Mouse (Mus musculus) liver, adult 2 months (tissue): Measurements from ENCODE around the gene Iqgap2.

Source experiments
- CTCF ChIP-seq: fragments of 200-500 bp; IDR thresholded peaks from 2 replicates; pipeline ENCODE4 v1.5.1; 2011; ENCODE audit warnings: low read depth, low read length, control low read depth
- POLR2A ChIP-seq: fragments of 200-500 bp; IDR thresholded peaks from 2 replicates; pipeline ENCODE4 v1.6.1; 2011; ENCODE audit warnings: low read length, control low read depth; ENCODE audit not compliant: insufficient read depth; ENCODE audit errors: extremely low read depth

DNA sequence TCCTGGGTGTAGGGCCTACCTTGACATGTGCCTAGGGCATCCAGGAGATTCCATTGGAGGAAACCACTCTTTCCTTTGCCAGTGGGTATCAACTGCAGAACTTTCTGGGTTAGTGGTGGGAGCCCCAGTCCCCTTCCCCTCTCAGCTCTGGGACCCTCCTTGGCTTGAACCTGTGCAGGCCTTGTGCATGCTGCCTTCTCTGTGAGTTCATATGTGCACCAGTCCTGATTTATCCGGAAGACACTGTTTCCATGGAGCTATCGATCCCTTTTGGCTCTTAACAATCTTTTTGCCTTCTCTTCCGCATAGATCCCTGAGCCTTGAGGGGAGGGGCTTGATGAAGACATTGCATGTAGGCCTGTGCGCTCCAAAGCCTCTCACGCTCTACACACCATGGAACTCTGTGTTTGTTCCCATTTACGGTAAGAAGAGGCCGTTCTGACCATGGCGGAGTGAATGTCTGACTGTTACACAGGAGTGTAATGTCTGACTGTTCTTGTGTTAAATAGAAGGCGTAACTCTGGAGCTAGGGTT, 195.5 kb downstream of the Iqgap2 start:
- no peak for TF ChIP-seq CTCF
- no peak for TF ChIP-seq POLR2A
